Comparison of ENCODE assay signal across 8 mouse cellular contexts in genomic region chr11:84243562-84243961, GRCm38 (mm10).
DNase-seq lines count a peak whose midpoint lies in the region; ATAC-seq and TF ChIP-seq lines count a peak whose summit lies in the region.

No protein-coding gene starts in this region.

- no peak overlapping the region for H3K4me3 ChIP-seq in liver, adult 2 months (ENCODE audit: insufficient read depth, low read depth, low read length)
- no peak overlapping the region for H3K4me3 ChIP-seq in liver, embryonic 11.5 days (ENCODE audit: low read depth, low read length)

- TF ChIP-seq POLR2A in liver, adult 2 months (IDR thresholded peaks at IDR 0.05; ENCODE audit: extremely low read depth, insufficient read depth, low read length) = no peak

- H3K4me1 ChIP-seq in liver, adult 2 months (ENCODE audit: control insufficient read depth, insufficient read depth, low read length) = no peaks in the 10 kb centered on the region
- no peaks in the 10 kb centered on the region for H3K4me1 ChIP-seq in liver, embryonic 11.5 days (replicated peaks; ENCODE audit: control insufficient read depth, insufficient read depth, low read length)

- peak; percentile 70 for DNase-seq in liver, adult 2 months (ENCODE audit: extremely low read depth, low read depth, low spot score)
- DNase-seq in liver, embryonic 11.5 days (ENCODE audit: low spot score) = no peak
- peak; percentile 53 for DNase-seq in MN1 (ENCODE audit: low spot score)
- peak; percentile 44 for DNase-seq in c-Kit-positive CD71-negative TER-119-negative erythroid progenitor cells, embryonic 14.5 days (ENCODE audit: low read depth)
- peak; percentile 24 to 37 for DNase-seq in frontal cortex, postnatal 25 days (ENCODE audit: low spot score in 2 of 2)
- peak; percentile 32 for DNase-seq in layer of hippocampus, adult 9-11 months
- DNase-seq in mesoderm, embryonic 11.5 days (ENCODE audit: low read depth, low spot score) = peak; percentile 69
- DNase-seq in thymus, postnatal 36 days = peak; percentile 47 to 55

- H3K4me2 ChIP-seq in liver, embryonic 11.5 days = no peak overlapping the region

- peaks cover 44% of the 10 kb centered on the region for H3K36me3 ChIP-seq in liver, adult 2 months (ENCODE audit: control insufficient read depth, insufficient read depth, low read length)
- H3K36me3 ChIP-seq in liver, embryonic 11.5 days (ENCODE audit: control insufficient read depth, insufficient read depth, low read length) = no peaks in the 10 kb centered on the region; the same call in 1 of the 2 replicates

- no peaks in the 10 kb centered on the region for H3K9me3 ChIP-seq in liver, embryonic 11.5 days (ENCODE audit: control insufficient read depth, low read length)

- no peaks in the 10 kb centered on the region for H3K79me2 ChIP-seq in liver, adult 2 months (ENCODE audit: control insufficient read depth, insufficient read depth, low read length)

- no peaks in the 10 kb centered on the region for H3K27me3 ChIP-seq in liver, adult 2 months (ENCODE audit: control insufficient read depth, insufficient read depth, low read length)
- no peaks in the 10 kb centered on the region for H3K27me3 ChIP-seq in liver, embryonic 11.5 days (replicated peaks; ENCODE audit: control insufficient read depth, insufficient read depth, low read length)

- no peak overlapping the region for H3K27ac ChIP-seq in liver, adult 2 months (replicated peaks; ENCODE audit: insufficient read depth, low read depth, low read length)
- no peak overlapping the region for H3K27ac ChIP-seq in liver, embryonic 11.5 days (ENCODE audit: low read depth, low read length)

- TF ChIP-seq CTCF in liver, adult 2 months (IDR thresholded peaks at IDR 0.05; ENCODE audit: low read depth, low read length) = peak; percentile 59

- no peak overlapping the region for H3K9ac ChIP-seq in liver, adult 2 months (ENCODE audit: low read depth, low read length)
- no peak overlapping the region for H3K9ac ChIP-seq in liver, embryonic 11.5 days (ENCODE audit: low read depth, low read length)

- no peak for ATAC-seq in liver, embryonic 11.5 days (replicated peaks; ENCODE audit: low FRiP score)
